Mouse (Mus musculus): ENCODE results near the gene Spint1.

GRCm38 (mm10) chr2:119245246-119245645 lies 8.1 kb downstream of the Spint1 start:
- TF ChIP-seq CTCF (IDR thresholded peaks at IDR 0.05; ENCODE audit: extremely low read depth, insufficient read length, insufficient replicate concordance, low read depth, low read length) (no peak), POLR2A (IDR thresholded peaks at IDR 0.05; ENCODE audit: low read depth, low read length) (no peak)
